Mouse (Mus musculus): Measurements from ENCODE around the gene Nktr.

GRCm38 (mm10) chr9:121677069-121677468 lies 41.9 kb upstream of the Nktr start:
- TF ChIP-seq POLR2A (IDR thresholded peaks at IDR 0.05; ENCODE audit: borderline replicate concordance, extremely low read depth, insufficient read depth, insufficient read length, poor library complexity, severe bottlenecking): no peak
- no peak for TF ChIP-seq CTCF (IDR thresholded peaks at IDR 0.05; ENCODE audit: borderline replicate concordance, extremely low read depth, insufficient read depth, insufficient read length)
